Mouse (Mus musculus): ENCODE results near the gene Rsad1.

Rsad1 gene

GRCm38 (mm10) chr11:94548888-94549690, at the start of gene Rsad1:
Gene Rsad1 (minus strand): TSS chr11:94549255.
- DNase-seq (ENCODE audit: low spot score in 2 of 2): peak; percentile 96 to 97

- DNase-seq (ENCODE audit: low spot score in 2 of 2): no peak
These were observed 49.5 kb upstream of the Rsad1 start for GRCm38 (mm10) chr11:94598437-94599120.

GRCm38 (mm10) chr11:94597319-94597718, 48.3 kb upstream of the Rsad1 start:
- no peak for DNase-seq (ENCODE audit: low spot score in 2 of 2)

- DNase-seq (ENCODE audit: low spot score in 2 of 2): no peak
These were observed 47.3 kb upstream of the Rsad1 start for GRCm38 (mm10) chr11:94596311-94596852.

- DNase-seq (ENCODE audit: low spot score in 2 of 2): no peak
These were observed 38.5 kb upstream of the Rsad1 start for GRCm38 (mm10) chr11:94587511-94587910.

- no peak for DNase-seq (ENCODE audit: low spot score in 2 of 2)
These were observed 36.0 kb upstream of the Rsad1 start for GRCm38 (mm10) chr11:94585091-94585490.

GRCm38 (mm10) chr11:94580111-94580740, 31.2 kb upstream of the Rsad1 start:
- no peak for DNase-seq (ENCODE audit: low spot score in 2 of 2)

GRCm38 (mm10) chr11:94576361-94576760, 27.3 kb upstream of the Rsad1 start:
- no peak for DNase-seq (ENCODE audit: low spot score in 2 of 2)

- DNase-seq (ENCODE audit: low spot score in 2 of 2): no peak
These were observed 26.0 kb upstream of the Rsad1 start for GRCm38 (mm10) chr11:94575036-94575435.

GRCm38 (mm10) chr11:94574560-94574959, 25.5 kb upstream of the Rsad1 start:
- DNase-seq (ENCODE audit: low spot score in 2 of 2): no peak

GRCm38 (mm10) chr11:94571850-94572249, 22.8 kb upstream of the Rsad1 start:
- DNase-seq (ENCODE audit: low spot score in 2 of 2): no peak

- no peak for DNase-seq (ENCODE audit: low spot score in 2 of 2)
These were observed 21.6 kb upstream of the Rsad1 start for GRCm38 (mm10) chr11:94570612-94571011.

GRCm38 (mm10) chr11:94567326-94567725, 18.3 kb upstream of the Rsad1 start:
- no peak for DNase-seq (ENCODE audit: low spot score in 2 of 2)

- no peak for DNase-seq (ENCODE audit: low spot score in 2 of 2)
These were observed 17.5 kb upstream of the Rsad1 start for GRCm38 (mm10) chr11:94566534-94566933.

GRCm38 (mm10) chr11:94565151-94565479, 16.1 kb upstream of the Rsad1 start:
- peak in 1 of 2 experiments; percentile 32 for DNase-seq (ENCODE audit: low spot score in 2 of 2)

- DNase-seq (ENCODE audit: low spot score in 2 of 2): peak in 1 of 2 experiments; percentile 59
These were observed 15.5 kb upstream of the Rsad1 start, which contains the start of gene Chad for GRCm38 (mm10) chr11:94564437-94565150. Gene Chad (plus strand): TSS chr11:94565047.

- DNase-seq (ENCODE audit: low spot score in 2 of 2): no peak
These were observed 14.8 kb upstream of the Rsad1 start for GRCm38 (mm10) chr11:94563821-94564220.

- DNase-seq (ENCODE audit: low spot score in 2 of 2): no peak
These were observed 14.3 kb upstream of the Rsad1 start for GRCm38 (mm10) chr11:94563383-94563782.

- peak; percentile 62 to 78 for DNase-seq (ENCODE audit: low spot score in 2 of 2)
These were observed 9.2 kb upstream of the Rsad1 start for GRCm38 (mm10) chr11:94558226-94558625.

- no peak for DNase-seq (ENCODE audit: low spot score in 2 of 2)
These were observed 1.3 kb upstream of the Rsad1 start for GRCm38 (mm10) chr11:94550442-94550744.

- DNase-seq (ENCODE audit: low spot score in 2 of 2): peak; percentile 61 to 75
These were observed 811 bp upstream of the Rsad1 start for GRCm38 (mm10) chr11:94549691-94550441.
